Mouse (Mus musculus): ENCODE results near the gene Runx2. TPM values are rescaled to one million over a fixed set of nuclear protein-coding genes. Genes with fewer than 3 reads are reported as not detected.

The Runx2 gene
- total and polyA plus RNA-seq, 3 experiments: not detected

DNA sequence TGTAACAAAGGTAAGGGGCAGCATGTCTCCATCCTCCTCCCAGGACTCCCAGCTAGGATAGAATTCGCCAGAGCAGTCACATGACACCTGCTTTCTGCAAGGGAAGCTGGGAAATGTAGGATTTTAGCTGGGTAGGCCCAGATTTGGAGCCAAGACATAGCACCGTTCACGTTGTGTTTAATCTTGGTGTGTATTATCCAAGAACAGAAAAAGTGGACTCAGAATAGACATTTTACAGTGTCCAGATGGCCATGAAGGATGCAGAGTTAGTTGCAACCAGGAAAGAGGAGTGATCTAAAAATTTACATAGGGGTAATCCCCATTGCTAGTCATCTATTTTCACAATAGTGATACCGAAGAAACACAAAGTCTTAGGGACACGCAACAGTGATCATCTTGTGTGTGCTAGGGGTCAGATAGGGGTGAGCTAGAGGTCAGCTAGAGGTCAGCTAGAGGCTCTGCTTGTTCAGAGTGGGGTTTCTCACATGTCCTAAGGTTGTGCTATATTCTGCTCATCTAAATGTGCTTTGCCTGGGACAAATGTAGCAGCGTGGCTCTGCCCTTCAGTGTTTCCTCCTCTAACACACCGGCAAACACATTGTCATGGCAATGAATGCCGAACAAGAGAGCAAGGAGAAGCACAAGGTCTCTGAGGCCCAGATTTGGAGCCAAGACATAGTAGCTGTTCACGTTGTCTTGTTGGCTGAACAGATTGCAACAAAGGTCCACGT lies 326.9 kb downstream of the Runx2 start:
- no peaks in the 10 kb centered on the region for H3K27me3 ChIP-seq (ENCODE audit: control insufficient read depth in 1 of 2, insufficient read depth in 2 of 2, low read length in 2 of 2)
- DNase-seq (ENCODE audit: low read depth, low spot score): no peak
- H3K4me3 ChIP-seq (ENCODE audit: control insufficient read depth in 1 of 2, insufficient read depth in 1 of 2, low read depth in 2 of 2, low read length in 2 of 2): no peak overlapping the region
- H3K9me3 ChIP-seq (replicated peaks; ENCODE audit: insufficient read depth, low read length): no peaks in the 10 kb centered on the region
- H3K27ac ChIP-seq (ENCODE audit: control insufficient read depth, low read depth, low read length): no peak overlapping the region
- TF ChIP-seq BHLHE40 (IDR thresholded peaks at IDR 0.05; ENCODE audit: borderline replicate concordance, low read depth, low read length) (no peak), MAFK (IDR thresholded peaks at IDR 0.05; ENCODE audit: borderline replicate concordance, low read depth, low read length) (no peak), CHD1 (IDR thresholded peaks at IDR 0.05; ENCODE audit: low read depth, low read length) (no peak), USF2 (IDR thresholded peaks at IDR 0.05; ENCODE audit: borderline replicate concordance in 1 of 2, insufficient read depth in 1 of 2, low read depth in 1 of 2, low read length in 2 of 2) (no peak), CHD2 (IDR thresholded peaks at IDR 0.05; ENCODE audit: low read length) (no peak), EP300 (IDR thresholded peaks at IDR 0.05; ENCODE audit: low read depth in 1 of 2, low read length in 2 of 2) (no peak), MAZ (IDR thresholded peaks at IDR 0.05; ENCODE audit: low read depth, low read length) (no peak), RAD21 (IDR thresholded peaks at IDR 0.05; ENCODE audit: low read depth, low read length) (no peak)
- H3K36me3 ChIP-seq (ENCODE audit: control insufficient read depth in 1 of 2, insufficient read depth in 2 of 2, low read length in 2 of 2): no peaks in the 10 kb centered on the region
- H3K79me2 ChIP-seq (ENCODE audit: control insufficient read depth, insufficient read depth, low read length, poor library complexity): no peaks in the 10 kb centered on the region
- no peak overlapping the region for H3K9ac ChIP-seq (ENCODE audit: control insufficient read depth, low read depth, low read length, poor library complexity, severe bottlenecking)
- H3K4me1 ChIP-seq (ENCODE audit: control insufficient read depth in 1 of 2, insufficient read depth in 2 of 2, low read length in 2 of 2): no peaks in the 10 kb centered on the region

- Histone ChIP-seq H3K9ac (ENCODE audit: control insufficient read depth, low read depth, low read length, poor library complexity, severe bottlenecking) (no peak overlapping the region), H3K36me3 (ENCODE audit: control insufficient read depth in 1 of 2, insufficient read depth in 2 of 2, low read length in 2 of 2) (no peaks in the 10 kb centered on the region), H3K27me3 (ENCODE audit: control insufficient read depth in 1 of 2, insufficient read depth in 2 of 2, low read length in 2 of 2) (no peaks in the 10 kb centered on the region), H3K4me1 (ENCODE audit: control insufficient read depth in 1 of 2, insufficient read depth in 2 of 2, low read length in 2 of 2) (no peaks in the 10 kb centered on the region), H3K27ac (ENCODE audit: control insufficient read depth, low read depth, low read length) (no peak overlapping the region), H3K9me3 (replicated peaks; ENCODE audit: insufficient read depth, low read length) (no peaks in the 10 kb centered on the region), H3K79me2 (ENCODE audit: control insufficient read depth, insufficient read depth, low read length, poor library complexity) (no peaks in the 10 kb centered on the region), H3K4me3 (ENCODE audit: control insufficient read depth in 1 of 2, insufficient read depth in 1 of 2, low read depth in 2 of 2, low read length in 2 of 2) (no peak overlapping the region)
- DNase-seq (ENCODE audit: low read depth, low spot score): no peak
- TF ChIP-seq ZKSCAN1 (IDR thresholded peaks at IDR 0.05; ENCODE audit: low read depth, low read length) (no peak), CHD2 (IDR thresholded peaks at IDR 0.05; ENCODE audit: low read length) (no peak), NRF1 (IDR thresholded peaks at IDR 0.05; ENCODE audit: insufficient read depth, low read depth, low read length, poor library complexity, severe bottlenecking) (no peak), MYC (IDR thresholded peaks at IDR 0.05; ENCODE audit: low read depth, low read length) (no peak), UBTF (IDR thresholded peaks at IDR 0.05; ENCODE audit: borderline replicate concordance, insufficient read depth, low read depth, low read length) (no peak), EP300 (IDR thresholded peaks at IDR 0.05; ENCODE audit: low read depth in 1 of 2, low read length in 2 of 2) (no peak), HCFC1 (IDR thresholded peaks at IDR 0.05; ENCODE audit: low read depth, low read length) (no peak), MEF2A (IDR thresholded peaks at IDR 0.05; ENCODE audit: extremely low read depth, insufficient replicate concordance, low read depth, low read length, poor library complexity, severe bottlenecking) (no peak), POLR2A (IDR thresholded peaks at IDR 0.05; ENCODE audit: control insufficient read depth in 1 of 2, insufficient read depth in 1 of 2, low read depth in 1 of 2, low read length in 2 of 2, poor library complexity in 1 of 2) (no peak), RCOR1 (IDR thresholded peaks at IDR 0.05; ENCODE audit: low read depth, low read length) (no peak), MAZ (IDR thresholded peaks at IDR 0.05; ENCODE audit: low read depth, low read length) (no peak), NELFE (IDR thresholded peaks at IDR 0.05; ENCODE audit: low read depth, low read length) (no peak), E2F4 (IDR thresholded peaks at IDR 0.05; ENCODE audit: borderline replicate concordance, low read depth, low read length) (no peak), GATA1 (IDR thresholded peaks at IDR 0.05; ENCODE audit: low read depth, low read length) (no peak)
These were observed 329.3 kb downstream of the Runx2 start for GRCm38 (mm10) chr17:44485337-44485736.
